Mouse (Mus musculus) activated CD4-positive, CD25-positive, alpha-beta regulatory T cell, adult 4 months (primary cell): ENCODE results near the gene Majin. TPM values are rescaled to one million over a fixed set of nuclear protein-coding genes. Genes with fewer than 3 reads are reported as not detected.

Experiments
- ATAC-seq: one replicate; pipeline ENCODE4 v1.8.0; 2017
- polyA plus RNA-seq, 2 experiments: library from polyadenylated mRNA; unstranded; fragments of 100-300 nt; shearing (Covaris generic); gene quantifications; one replicate each; pipeline ENCODE4 v1.2.1; 2017

The Majin gene
- polyA plus RNA-seq, 2 experiments from 2014 or later = 0.60 TPM; not detected in 1

DNA sequence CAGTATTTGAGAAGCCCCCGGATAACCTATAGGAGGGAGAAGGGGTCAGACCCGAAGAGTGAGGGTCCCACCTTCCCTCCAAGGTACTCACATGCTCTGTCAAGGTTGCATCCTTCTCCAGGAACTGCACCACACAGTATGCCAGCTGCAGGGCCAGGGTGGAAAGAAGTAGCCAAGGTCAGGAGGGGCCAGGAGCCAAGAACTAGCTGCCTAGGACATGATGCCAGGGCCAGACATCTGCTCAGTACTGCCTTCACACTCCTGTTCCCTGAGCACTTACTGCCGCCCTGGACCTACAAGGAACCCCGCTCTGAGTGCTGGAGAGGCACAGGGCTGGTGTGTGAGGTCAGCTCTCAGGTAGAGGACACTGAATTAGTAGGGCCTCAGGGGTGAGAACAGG lies 46.2 kb downstream of the Majin start:
- ATAC-seq = no peak

DNA sequence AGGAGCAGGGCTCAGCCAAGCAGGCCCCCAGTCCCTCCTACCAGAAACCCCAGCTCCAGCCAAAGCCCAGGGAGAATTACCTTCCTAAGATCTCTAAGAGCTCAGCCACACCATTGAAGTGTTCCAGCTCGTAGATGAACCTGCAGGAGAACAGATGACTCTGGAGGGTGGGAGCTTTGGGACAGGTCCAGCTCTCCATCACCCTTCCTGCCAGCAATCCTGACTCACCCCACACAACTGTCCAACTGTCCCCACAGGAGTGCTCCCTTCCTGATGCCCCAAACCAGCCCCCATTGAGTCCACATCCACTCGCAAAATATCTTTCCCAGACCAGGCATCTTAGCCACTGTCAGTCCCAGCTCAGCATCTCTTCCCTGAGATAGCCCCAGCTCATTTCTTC lies 46.8 kb downstream of the Majin start:
- no peak for ATAC-seq

- no peak for ATAC-seq
Observed at GRCm38 (mm10) chr19:6233647-6234046, 49.5 kb downstream of the Majin start.

GRCm38 (mm10) chr19:6234337-6235083 lies 50.3 kb downstream of the Majin start:
- ATAC-seq = no peak

GRCm38 (mm10) chr19:6235084-6236052 lies 51.2 kb downstream of the Majin start, which contains the start of gene Ppp2r5b:
Ppp2r5b (minus strand) TSS chr19:6235872.
- ATAC-seq = peak; percentile 93

DNA sequence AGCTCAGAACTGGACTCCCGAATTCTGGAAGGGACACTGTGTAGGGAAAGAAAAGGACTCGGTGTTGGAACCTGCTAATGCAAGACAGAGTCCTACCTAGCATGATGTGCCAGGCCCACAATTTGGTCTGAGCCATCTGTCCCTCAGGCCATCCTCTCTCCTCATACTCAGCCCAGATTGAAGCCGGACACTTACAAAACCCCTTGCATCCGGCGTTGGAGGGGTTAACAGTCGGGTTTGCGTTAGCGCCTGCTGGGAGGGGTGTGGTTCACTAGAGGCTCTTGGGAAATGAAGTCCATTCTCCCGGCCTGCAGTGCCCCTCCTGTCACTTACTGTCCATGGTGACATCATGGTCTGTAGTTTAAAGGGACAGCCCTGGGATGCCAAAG lies 51.9 kb downstream of the Majin start:
- ATAC-seq = peak; percentile 67

GRCm38 (mm10) chr19:6236842-6237241 lies 52.7 kb downstream of the Majin start:
- ATAC-seq = no peak

DNA sequence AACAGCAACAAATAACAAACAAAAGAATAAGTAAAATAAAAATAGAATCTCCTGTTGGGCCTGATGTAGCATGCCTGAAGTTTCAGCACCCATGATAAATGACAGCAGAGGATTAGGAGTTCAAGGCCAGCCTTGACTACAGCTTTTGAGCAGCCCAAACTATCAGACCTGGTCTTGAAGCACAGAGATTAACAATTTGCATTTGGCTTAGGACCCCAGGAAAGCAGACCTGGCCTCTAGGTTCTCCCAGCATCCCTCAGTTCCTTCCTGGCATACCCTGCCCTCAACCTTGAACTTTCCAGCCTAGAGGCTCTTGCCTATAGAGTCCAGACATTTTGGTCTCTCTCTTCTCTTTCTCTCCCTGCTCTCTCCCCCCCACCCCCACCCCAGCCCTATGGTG lies 54.6 kb downstream of the Majin start:
- ATAC-seq = no peak

DNA sequence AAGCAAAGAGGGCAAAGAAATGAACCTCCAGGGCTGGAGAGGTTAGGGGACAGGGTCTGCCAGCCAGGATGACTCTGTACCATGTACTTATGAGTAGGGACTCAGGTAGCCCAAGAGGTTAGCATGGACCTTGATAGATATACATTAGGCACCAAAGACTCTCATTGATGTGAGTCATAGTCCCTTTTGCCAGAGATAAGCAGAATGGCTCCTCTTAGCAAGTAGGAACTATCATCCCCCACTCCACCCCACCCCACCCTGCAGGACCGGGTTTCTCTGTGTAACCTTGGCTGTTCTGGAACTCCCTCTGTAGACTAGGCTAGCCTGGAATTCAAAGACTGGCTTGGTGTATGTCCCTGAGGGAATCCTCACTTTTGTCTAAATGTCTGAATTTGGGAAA lies 55.9 kb downstream of the Majin start:
- ATAC-seq = no peak

- no peak for ATAC-seq
Observed at GRCm38 (mm10) chr19:6240725-6241124, 56.5 kb downstream of the Majin start.

DNA sequence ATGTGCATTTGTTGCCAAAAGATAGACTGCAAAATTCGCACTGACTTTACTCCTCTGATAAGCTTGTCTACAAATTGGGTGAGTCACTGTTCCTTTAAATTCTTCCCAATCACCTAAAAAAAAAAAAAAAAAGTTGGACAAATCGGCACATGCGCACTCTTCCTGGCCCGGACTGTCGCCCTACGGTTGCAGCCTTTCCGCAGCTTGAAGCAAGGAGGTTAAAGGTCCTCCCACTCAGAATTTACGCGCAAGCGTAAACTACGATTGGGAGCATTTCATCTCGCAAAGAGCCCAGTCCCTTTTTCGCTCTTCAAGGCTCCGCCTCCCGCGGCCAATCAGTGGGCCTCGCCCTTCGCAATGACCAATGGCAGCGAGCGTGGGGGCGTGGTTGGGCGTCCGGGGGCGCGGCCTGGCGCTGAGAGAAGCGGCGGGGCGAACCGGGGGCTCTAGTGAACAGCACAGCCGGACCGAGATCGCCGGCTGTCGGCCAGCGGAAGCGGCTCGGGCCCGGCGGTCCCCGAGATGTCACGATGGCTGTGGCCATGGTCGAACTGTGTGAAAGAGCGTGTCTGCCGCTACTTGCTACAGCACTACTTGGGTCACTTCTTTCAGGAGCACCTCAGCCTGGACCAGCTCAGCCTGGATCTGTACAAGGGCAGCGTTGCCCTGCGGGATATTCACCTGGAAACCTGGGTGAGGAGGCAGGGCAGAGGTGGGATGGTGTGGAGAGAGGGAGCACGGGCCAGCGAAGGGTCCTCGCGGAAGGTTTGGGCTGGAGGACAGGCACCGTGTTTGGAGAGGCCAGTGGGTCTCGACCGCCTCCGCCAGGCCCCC lies 57.3 kb downstream of the Majin start, which contains the start of gene Atg2a:
Gene Atg2a, plus strand, starts transcription at position 395 of the 834 bp plus-strand sequence.
- ATAC-seq = peak; percentile 87

DNA sequence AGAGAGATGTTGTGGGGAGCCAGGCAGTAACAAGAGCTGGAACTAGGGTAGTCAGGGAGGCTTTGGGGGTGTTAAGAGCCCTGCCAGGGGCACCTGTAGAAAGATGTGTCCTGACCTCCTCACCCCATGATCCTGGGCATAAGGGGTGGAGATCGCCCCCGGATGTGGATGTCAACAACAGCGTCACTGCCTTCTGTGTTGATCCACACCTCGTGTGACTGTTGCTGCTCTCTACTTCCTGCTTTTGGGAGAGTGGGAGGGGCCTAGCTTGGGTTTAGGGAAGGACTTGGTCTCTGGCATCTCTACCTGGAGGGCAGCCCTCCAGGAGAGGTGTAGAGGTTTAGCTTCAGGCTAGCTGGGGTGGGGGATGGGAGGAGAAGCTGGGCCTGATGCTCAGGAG lies 58.1 kb downstream of the Majin start:
- peak; percentile 70 for ATAC-seq

DNA sequence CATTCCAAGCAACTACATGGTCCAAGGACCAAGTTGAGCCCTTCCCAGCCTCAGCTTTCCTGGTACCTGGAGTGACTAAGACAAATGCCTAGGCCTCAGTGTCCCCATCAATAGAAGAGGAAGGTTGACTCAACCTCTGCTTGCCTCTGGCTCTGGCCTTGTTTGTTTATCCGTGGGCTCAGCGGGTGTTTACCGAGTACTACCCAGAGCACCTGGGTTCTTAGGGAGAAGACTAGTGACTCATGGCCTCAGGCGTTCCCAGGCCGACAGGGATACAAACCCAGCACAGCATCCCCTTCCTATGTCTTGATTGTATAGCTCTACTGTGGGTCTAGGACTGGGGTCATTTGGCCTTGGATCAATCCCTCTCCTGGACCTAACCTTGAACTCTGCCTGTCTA lies 59.0 kb downstream of the Majin start:
- no peak for ATAC-seq

GRCm38 (mm10) chr19:6245806-6246205 lies 61.6 kb downstream of the Majin start:
- no peak for ATAC-seq

DNA sequence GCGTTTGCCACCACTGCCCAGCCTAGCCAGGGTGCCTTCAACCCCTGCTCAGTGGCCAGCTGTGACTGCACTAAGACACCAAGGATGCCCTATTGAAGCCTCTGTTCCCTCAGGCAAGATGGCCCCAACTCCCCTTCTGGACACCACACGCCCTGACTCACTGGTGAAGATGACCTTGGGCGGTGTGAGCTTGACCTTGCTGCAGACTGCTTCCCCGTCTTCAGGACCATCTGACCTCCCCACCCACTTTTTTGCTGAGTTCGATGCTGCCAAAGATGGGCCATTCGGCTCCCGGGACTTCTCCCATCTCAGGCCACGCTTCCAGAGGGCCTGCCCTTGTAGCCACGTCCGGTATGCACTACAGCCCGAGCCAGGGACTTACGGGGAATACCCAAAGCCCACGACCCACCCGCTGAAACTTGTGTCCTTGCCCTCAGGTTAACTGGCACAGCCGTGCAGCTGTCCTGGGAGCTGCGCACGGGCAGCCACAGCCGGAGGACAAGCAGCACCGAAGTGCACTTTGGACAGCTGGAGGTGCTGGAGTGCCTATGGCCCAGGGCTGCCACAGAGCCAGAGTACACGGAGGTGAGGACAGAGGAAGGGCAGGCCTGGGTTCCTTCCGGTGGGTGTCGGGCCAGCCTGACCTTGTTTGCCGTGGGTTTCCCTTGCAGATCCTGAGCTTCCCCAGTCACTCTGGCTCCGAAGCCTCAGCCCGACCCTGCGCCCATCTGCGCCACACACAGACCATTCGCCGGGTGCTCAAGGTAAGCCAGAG lies 63.5 kb downstream of the Majin start:
- ATAC-seq = no peak

DNA sequence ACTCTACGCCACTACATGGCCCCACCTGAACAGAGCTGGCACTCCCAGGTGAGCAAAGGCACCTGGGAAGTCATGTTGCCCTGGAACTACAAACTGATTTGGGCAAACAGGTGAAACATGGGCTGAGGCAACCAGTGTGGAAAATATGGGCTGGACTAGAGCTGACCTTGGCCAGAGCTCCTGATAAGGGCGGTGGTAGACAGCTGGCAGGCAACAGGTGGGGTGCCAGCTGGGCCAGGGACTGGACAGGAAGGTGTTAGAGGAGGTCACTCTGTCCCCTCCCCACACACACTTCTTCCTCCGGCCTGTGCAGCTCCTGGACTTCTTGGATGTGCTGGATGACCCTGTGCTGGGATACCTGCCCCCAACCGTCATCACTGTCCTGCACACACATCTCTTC lies 68.8 kb downstream of the Majin start:
- no peak for ATAC-seq

DNA sequence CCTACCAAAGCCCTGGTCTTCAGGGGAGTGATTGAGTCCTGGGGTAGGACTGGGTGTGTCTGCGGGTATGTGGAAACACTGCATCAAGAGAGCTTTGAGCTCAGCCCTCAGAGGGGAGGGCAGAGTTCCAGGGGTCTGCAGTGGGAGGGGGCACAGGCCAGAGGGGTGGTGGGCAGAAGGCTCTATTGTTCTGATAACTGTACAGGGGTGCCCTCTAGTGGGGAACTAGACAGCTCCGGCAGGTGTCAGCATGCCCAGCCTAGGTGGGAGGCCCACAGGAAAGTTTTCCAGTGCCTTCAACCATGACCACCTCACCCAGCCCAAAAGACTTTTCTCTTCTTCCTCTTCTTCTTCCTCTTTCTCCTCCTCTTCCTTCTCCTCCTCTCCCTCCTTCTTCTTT lies 76.2 kb downstream of the Majin start:
- ATAC-seq = no peak

- ATAC-seq = no peak
Observed at GRCm38 (mm10) chr19:6260946-6261345, 76.8 kb downstream of the Majin start.

DNA sequence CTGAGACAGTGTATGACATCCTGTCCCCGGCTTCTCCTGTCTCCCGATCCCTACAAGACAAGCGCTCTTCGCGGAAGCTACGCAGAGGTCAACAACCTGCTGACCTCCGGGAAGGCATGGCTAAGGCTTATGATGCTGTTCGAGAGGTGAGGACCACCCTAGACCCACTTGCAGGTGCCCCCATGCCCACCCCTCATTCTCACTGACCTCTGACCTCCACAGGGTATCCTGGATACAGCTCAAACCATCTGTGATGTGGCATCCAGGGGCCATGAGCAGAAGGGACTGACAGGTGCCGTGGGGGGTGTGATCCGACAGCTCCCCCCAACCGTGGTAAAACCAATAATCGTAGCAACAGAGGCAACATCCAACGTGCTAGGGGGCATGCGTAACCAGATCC lies 77.2 kb downstream of the Majin start:
- no peak for ATAC-seq

GRCm38 (mm10) chr19:6262222-6262621 lies 78.0 kb downstream of the Majin start:
- no peak for ATAC-seq

GRCm38 (mm10) chr19:6262839-6263433 lies 78.7 kb downstream of the Majin start:
- ATAC-seq = no peak
